Mouse (Mus musculus): ENCODE measurements around the gene BC017158. TPM values are rescaled to one million over a fixed set of nuclear protein-coding genes. Genes with fewer than 3 reads are reported as not detected.

BC017158 gene
- total and polyA plus RNA-seq, 3 experiments, result 26.8 to 93.4 (median 31.7) TPM

- Histone ChIP-seq H3K36me3 (replicated peaks) (peaks cover 8% of the 10 kb centered on the region), H3K27me3 (ENCODE audit: insufficient read depth, low read length) (peaks cover 27% of the 10 kb centered on the region), H3K4me1 (ENCODE audit: insufficient read depth, low read depth, low read length) (peaks cover 37% of the 10 kb centered on the region), H3K9me3 (replicated peaks) (no peaks in the 10 kb centered on the region), H3K4me3 (ENCODE audit: low read depth, low read length) (no peak overlapping the region)
- ATAC-seq (ENCODE audit: extremely low read depth, insufficient number of reproducible peaks, low FRiP score, poor library complexity, severe bottlenecking) (no peak), DNase-seq (ENCODE audit: low spot score) (no peak)
- TF ChIP-seq GATA1 (IDR thresholded peaks at IDR 0.05; ENCODE audit: borderline replicate concordance, low read length), result no peak
- no peak for TF ChIP-seq POLR2AphosphoS5 (IDR thresholded peaks at IDR 0.05; ENCODE audit: insufficient replicate concordance, low read depth, low read length)
- no peak for TF ChIP-seq GATA2 (IDR thresholded peaks at IDR 0.05; ENCODE audit: borderline replicate concordance, low read depth, low read length)
- no peak for TF ChIP-seq TAL1 (conservative IDR thresholded peaks at IDR 0.05; ENCODE audit: low read depth, low read length)
- TF ChIP-seq CTCF (IDR thresholded peaks at IDR 0.05; ENCODE audit: low read depth, low read length), result no peak
Observed at GRCm38 (mm10) chr7:128249998-128250397, 48.0 kb downstream of the BC017158 start.

- Histone ChIP-seq H3K4me1 (ENCODE audit: insufficient read depth, low read depth, low read length) (peaks cover 37% of the 10 kb centered on the region), H3K36me3 (replicated peaks) (peaks cover 21% of the 10 kb centered on the region), H3K4me3 (ENCODE audit: low read depth, low read length) (no peak overlapping the region), H3K27me3 (ENCODE audit: insufficient read depth, low read length) (peaks cover 27% of the 10 kb centered on the region), H3K9me3 (replicated peaks) (no peaks in the 10 kb centered on the region)
- ATAC-seq (ENCODE audit: extremely low read depth, insufficient number of reproducible peaks, low FRiP score, poor library complexity, severe bottlenecking) (no peak), DNase-seq (ENCODE audit: low spot score) (no peak)
- TF ChIP-seq GATA1 (IDR thresholded peaks at IDR 0.05; ENCODE audit: borderline replicate concordance, low read length), result no peak
- TF ChIP-seq CTCF (IDR thresholded peaks at IDR 0.05; ENCODE audit: low read depth, low read length), result no peak
- no peak for TF ChIP-seq GATA2 (IDR thresholded peaks at IDR 0.05; ENCODE audit: borderline replicate concordance, low read depth, low read length)
- TF ChIP-seq POLR2AphosphoS5 (IDR thresholded peaks at IDR 0.05; ENCODE audit: insufficient replicate concordance, low read depth, low read length), result no peak
- no peak for TF ChIP-seq TAL1 (conservative IDR thresholded peaks at IDR 0.05; ENCODE audit: low read depth, low read length)
Observed at GRCm38 (mm10) chr7:128248081-128249042, 49.6 kb downstream of the BC017158 start.

- Histone ChIP-seq H3K36me3 (replicated peaks) (peaks cover 30% of the 10 kb centered on the region), H3K9me3 (replicated peaks) (no peaks in the 10 kb centered on the region), H3K4me1 (ENCODE audit: insufficient read depth, low read depth, low read length) (peaks cover 33% of the 10 kb centered on the region), H3K4me3 (ENCODE audit: low read depth, low read length) (no peak overlapping the region), H3K27me3 (ENCODE audit: insufficient read depth, low read length) (peaks cover 18% of the 10 kb centered on the region)
- ATAC-seq (ENCODE audit: extremely low read depth, insufficient number of reproducible peaks, low FRiP score, poor library complexity, severe bottlenecking), result peak; percentile 34; the same call in 1 of the 2 replicates
- TF ChIP-seq TAL1 (conservative IDR thresholded peaks at IDR 0.05; ENCODE audit: low read depth, low read length) (no peak), CTCF (IDR thresholded peaks at IDR 0.05; ENCODE audit: low read depth, low read length) (peak; percentile 50; the same call in 1 of the 2 replicates)
- DNase-seq (ENCODE audit: low spot score), result peak; percentile 61
Observed at GRCm38 (mm10) chr7:128247443-128247842, 50.5 kb downstream of the BC017158 start.

- H3K36me3 ChIP-seq (replicated peaks), result peaks cover 37% of the 10 kb centered on the region
- H3K9me3 ChIP-seq (replicated peaks), result no peaks in the 10 kb centered on the region
- peaks cover 34% of the 10 kb centered on the region for H3K4me1 ChIP-seq (ENCODE audit: insufficient read depth, low read depth, low read length)
- TF ChIP-seq GATA2 (IDR thresholded peaks at IDR 0.05; ENCODE audit: borderline replicate concordance, low read depth, low read length), result no peak
- TF ChIP-seq TAL1 (conservative IDR thresholded peaks at IDR 0.05; ENCODE audit: low read depth, low read length), result no peak
- H3K27me3 ChIP-seq (ENCODE audit: insufficient read depth, low read length), result peaks cover 11% of the 10 kb centered on the region
- H3K4me3 ChIP-seq (ENCODE audit: low read depth, low read length), result no peak within 1 kb of the TSS; the same call in 1 of the 2 replicates
- no peak for ATAC-seq (ENCODE audit: extremely low read depth, insufficient number of reproducible peaks, low FRiP score, poor library complexity, severe bottlenecking)
- no peak for DNase-seq (ENCODE audit: low spot score)
Observed at GRCm38 (mm10) chr7:128246496-128247391, 51.2 kb downstream of the BC017158 start, which contains the start of gene Tgfb1i1. Tgfb1i1 (plus strand) TSS chr7:128246812.

- TF ChIP-seq GATA1 (IDR thresholded peaks at IDR 0.05; ENCODE audit: borderline replicate concordance, low read length), result no peak
- no peak for TF ChIP-seq CTCF (IDR thresholded peaks at IDR 0.05; ENCODE audit: low read depth, low read length)
- TF ChIP-seq GATA2 (IDR thresholded peaks at IDR 0.05; ENCODE audit: borderline replicate concordance, low read depth, low read length), result no peak
- TF ChIP-seq TAL1 (conservative IDR thresholded peaks at IDR 0.05; ENCODE audit: low read depth, low read length), result no peak
- TF ChIP-seq POLR2AphosphoS5 (IDR thresholded peaks at IDR 0.05; ENCODE audit: insufficient replicate concordance, low read depth, low read length), result no peak
- Histone ChIP-seq H3K27me3 (ENCODE audit: insufficient read depth, low read length) (peaks cover 11% of the 10 kb centered on the region), H3K4me3 (ENCODE audit: low read depth, low read length) (no peak overlapping the region), H3K36me3 (replicated peaks) (peaks cover 49% of the 10 kb centered on the region), H3K9me3 (replicated peaks) (no peaks in the 10 kb centered on the region), H3K4me1 (ENCODE audit: insufficient read depth, low read depth, low read length) (peaks cover 45% of the 10 kb centered on the region)
- ATAC-seq (ENCODE audit: extremely low read depth, insufficient number of reproducible peaks, low FRiP score, poor library complexity, severe bottlenecking) (no peak), DNase-seq (ENCODE audit: low spot score) (no peak)
Observed at GRCm38 (mm10) chr7:128245547-128245946, 52.4 kb downstream of the BC017158 start.
